Mouse (Mus musculus) myocyte (in vitro differentiated cells): ENCODE data around the gene Vps45. TPM values are rescaled to one million over a fixed set of nuclear protein-coding genes. Genes with fewer than 3 reads are reported as not detected.
"Not testable (repeated sequence)": the region's sequence is repeated elsewhere in the genome, so short reads cannot be mapped to it uniquely, and the experiment has no call there.

Experiments used
- H3K27me3 ChIP-seq: one replicate; pipeline ENCODE4 v1.6.1; 2011; ENCODE audit not compliant: control insufficient read depth, insufficient read depth, insufficient read length
- H3K36me3 ChIP-seq: one replicate; pipeline ENCODE4 v1.6.1; 2011; ENCODE audit not compliant: control insufficient read depth, insufficient read depth
- H3K4me2 ChIP-seq: one replicate; pipeline ENCODE4 v1.6.1; 2011; ENCODE audit warnings: low read depth, control low read depth
- H3K4me3 ChIP-seq: one replicate; pipeline ENCODE4 v1.5.1; 2011; ENCODE audit warnings: mild to moderate bottlenecking, control low read depth, moderate library complexity
- H3K79me2 ChIP-seq: one replicate; pipeline ENCODE4 v1.6.1; 2011; ENCODE audit not compliant: control insufficient read depth, insufficient read depth
- H3ac ChIP-seq: one replicate; pipeline ENCODE4 v1.6.1; 2011; ENCODE audit not compliant: control insufficient read depth, insufficient read length
- CEBPB ChIP-seq: IDR thresholded peaks from 2 replicates; pipeline ENCODE4 v1.6.1; 2011; ENCODE audit warnings: mild to moderate bottlenecking, moderate library complexity; ENCODE audit not compliant: poor library complexity, insufficient read depth, severe bottlenecking
- E2F4 ChIP-seq: IDR thresholded peaks from one replicate; pipeline ENCODE4 v1.6.1; 2011; ENCODE audit warnings: mild to moderate bottlenecking, control low read depth, moderate library complexity; ENCODE audit not compliant: insufficient read depth
- MAX ChIP-seq: IDR thresholded peaks from one replicate; pipeline ENCODE4 v1.6.1; 2011; ENCODE audit warnings: low read depth, mild to moderate bottlenecking, control low read depth
- MYOD1 ChIP-seq, 3 experiments: IDR thresholded peaks; one replicate each; pipeline ENCODE4 v1.6.1; 2011; ENCODE audit warnings: control low read depth in 2 of 3, low read depth in 2 of 3, mild to moderate bottlenecking in 2 of 3, moderate library complexity in 1 of 3; ENCODE audit not compliant: insufficient read length in 2 of 3, control insufficient read depth in 1 of 3
- MYOG ChIP-seq, 3 experiments: IDR thresholded peaks; one replicate each; pipeline ENCODE4 v1.6.1; 2011; ENCODE audit warnings: control low read depth in 2 of 3, low read depth in 2 of 3, mild to moderate bottlenecking in 2 of 3; ENCODE audit not compliant: insufficient read length in 2 of 3, control insufficient read depth in 1 of 3, insufficient read depth in 1 of 3
- POLR2A ChIP-seq: IDR thresholded peaks from one replicate; pipeline ENCODE4 v1.6.1; 2011; ENCODE audit warnings: low read depth, mild to moderate bottlenecking, control low read depth, moderate library complexity; ENCODE audit not compliant: insufficient read length
- POLR2AphosphoS2 ChIP-seq: IDR thresholded peaks from one replicate; pipeline ENCODE4 v1.6.1; 2011; ENCODE audit warnings: low read depth, control low read depth; ENCODE audit not compliant: insufficient read length
- REST ChIP-seq: IDR thresholded peaks from one replicate; pipeline ENCODE4 v1.6.1; 2011; ENCODE audit warnings: mild to moderate bottlenecking, control low read depth, moderate library complexity; ENCODE audit not compliant: insufficient read depth, insufficient read length
- SRF ChIP-seq: IDR thresholded peaks from one replicate; pipeline ENCODE4 v1.6.1; 2011; ENCODE audit warnings: low read depth; ENCODE audit not compliant: control insufficient read depth, insufficient read length
- TCF12 ChIP-seq: IDR thresholded peaks from one replicate; pipeline ENCODE4 v1.6.1; 2011; ENCODE audit warnings: mild to moderate bottlenecking, control low read depth; ENCODE audit not compliant: poor library complexity, insufficient read depth, severe bottlenecking
- TCF3 ChIP-seq: IDR thresholded peaks from one replicate; pipeline ENCODE4 v1.6.1; 2011; ENCODE audit warnings: low read depth, control low read depth; ENCODE audit not compliant: insufficient read length
- USF1 ChIP-seq: IDR thresholded peaks from one replicate; pipeline ENCODE4 v1.6.1; 2011; ENCODE audit warnings: low read depth, mild to moderate bottlenecking, control low read depth, moderate library complexity
- polyA plus RNA-seq: library from polyadenylated mRNA; unstranded; fragments of >200 nt; fragmentation: generic; extraction: Trizol; gene quantifications from one replicate; pipeline ENCODE4 v1.2.1, GENCODE M21; 2012; ENCODE audit warnings: missing spikeins

The Vps45 gene
- polyA plus RNA-seq, 1 experiment: 22.0 TPM

GRCm38 (mm10) chr3:95969277-95969676 is 89.0 kb downstream of the Vps45 start:
- Histone ChIP-seq H3K4me3 (no peak overlapping the region), H3K79me2 (no peaks in the 10 kb centered on the region), H3K27me3 (no peaks in the 10 kb centered on the region), H3ac (no peak overlapping the region), H3K36me3 (no peaks in the 10 kb centered on the region), H3K4me2 (no peak overlapping the region)
- TF ChIP-seq MYOD1 (IDR thresholded peaks at IDR 0.05; ENCODE audit: control insufficient read depth in 1 of 3, insufficient read length in 2 of 3, low read depth in 2 of 3) (no peak), USF1 (no peak), SRF (no peak), E2F4 (no peak), MYOG (IDR thresholded peaks at IDR 0.05; ENCODE audit: control insufficient read depth in 1 of 3, insufficient read depth in 1 of 3, insufficient read length in 2 of 3, low read depth in 2 of 3) (no peak), POLR2AphosphoS2 (no peak), POLR2A (no peak), CEBPB (no peak), REST (no peak), TCF12 (no peak), MAX (no peak), TCF3 (no peak)

GRCm38 (mm10) chr3:95965518-95966451 is 92.5 kb downstream of the Vps45 start:
- H3K36me3 ChIP-seq: no peaks in the 10 kb centered on the region
- H3K79me2 ChIP-seq: no peaks in the 10 kb centered on the region
- no peak overlapping the region for H3ac ChIP-seq
- H3K4me2 ChIP-seq: peak overlapping the region; percentile 68
- H3K4me3 ChIP-seq: no peak overlapping the region
- TF ChIP-seq MYOD1 (IDR thresholded peaks at IDR 0.05; ENCODE audit: control insufficient read depth in 1 of 3, insufficient read length in 2 of 3, low read depth in 2 of 3): peak in 1 of 3 experiments; percentile 6
- no peak for TF ChIP-seq TCF3
- no peak for TF ChIP-seq MYOG (IDR thresholded peaks at IDR 0.05; ENCODE audit: control insufficient read depth in 1 of 3, insufficient read depth in 1 of 3, insufficient read length in 2 of 3, low read depth in 2 of 3)
- H3K27me3 ChIP-seq: no peaks in the 10 kb centered on the region

- Histone ChIP-seq H3K79me2 (no peaks in the 10 kb centered on the region), H3K4me2 (no peak overlapping the region), H3K27me3 (no peaks in the 10 kb centered on the region), H3ac (no peak overlapping the region), H3K4me3 (no peak overlapping the region), H3K36me3 (no peaks in the 10 kb centered on the region)
- no peak for TF ChIP-seq MYOG (IDR thresholded peaks at IDR 0.05; ENCODE audit: control insufficient read depth in 1 of 3, insufficient read depth in 1 of 3, insufficient read length in 2 of 3, low read depth in 2 of 3)
- TF ChIP-seq E2F4: no peak
Observed at GRCm38 (mm10) chr3:95963681-95964080, 94.6 kb downstream of the Vps45 start.

DNA sequence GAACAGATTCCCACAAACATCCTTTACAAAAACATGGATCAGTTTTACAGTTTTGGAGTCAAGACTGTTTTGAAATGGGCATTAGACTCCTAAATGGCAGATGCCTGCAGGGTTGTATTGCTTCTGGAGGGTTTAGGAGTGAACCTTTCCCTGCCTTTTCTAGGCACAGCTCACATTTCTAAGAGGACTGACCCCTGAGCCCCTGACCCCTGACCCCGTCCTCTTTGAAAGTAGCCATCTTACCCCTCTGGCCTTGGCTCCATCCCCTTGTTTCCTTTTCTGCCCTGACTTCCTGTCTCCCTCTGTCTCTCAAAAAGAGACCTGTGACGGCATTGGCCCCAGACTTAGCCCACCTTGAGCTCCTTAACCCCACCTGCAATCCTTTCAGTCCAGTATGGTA is 95.0 kb downstream of the Vps45 start:
- no peak overlapping the region for H3K4me2 ChIP-seq
- H3K27me3 ChIP-seq: no peaks in the 10 kb centered on the region
- H3K79me2 ChIP-seq: no peaks in the 10 kb centered on the region
- H3K4me3 ChIP-seq: no peak overlapping the region
- TF ChIP-seq REST (no peak), POLR2AphosphoS2 (no peak), TCF12 (no peak), CEBPB (no peak), E2F4 (no peak), USF1 (no peak), SRF (no peak), POLR2A (no peak), MYOG (IDR thresholded peaks at IDR 0.05; ENCODE audit: control insufficient read depth in 1 of 3, insufficient read depth in 1 of 3, insufficient read length in 2 of 3, low read depth in 2 of 3) (no peak), MYOD1 (IDR thresholded peaks at IDR 0.05; ENCODE audit: control insufficient read depth in 1 of 3, insufficient read length in 2 of 3, low read depth in 2 of 3) (no peak), MAX (no peak), TCF3 (no peak)
- no peak overlapping the region for H3ac ChIP-seq
- no peaks in the 10 kb centered on the region for H3K36me3 ChIP-seq

DNA sequence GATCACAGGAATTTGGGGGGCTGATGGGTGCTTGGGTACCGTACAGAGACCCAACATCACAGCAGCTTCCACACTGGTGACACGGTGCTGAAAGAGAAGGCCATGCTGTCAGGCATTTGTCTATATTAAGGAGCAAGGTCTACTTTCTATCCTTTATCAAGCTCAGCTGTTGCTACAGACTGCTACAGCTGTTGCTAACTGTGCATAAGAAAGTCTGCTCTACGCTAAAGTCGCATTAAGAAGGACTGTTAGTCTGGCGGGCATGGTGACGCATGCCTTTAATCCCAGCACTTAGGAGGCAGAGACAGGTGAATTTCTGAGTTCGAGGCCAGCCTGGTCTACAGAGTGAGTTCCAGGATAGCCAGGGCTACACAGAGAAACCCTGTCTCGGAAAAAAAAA is 96.1 kb downstream of the Vps45 start:
- H3K27me3 ChIP-seq, H3ac ChIP-seq, H3K4me3 ChIP-seq, H3K79me2 ChIP-seq, H3K4me2 ChIP-seq, H3K36me3 ChIP-seq: not testable (repeated sequence)
- TF ChIP-seq TCF12: peak; percentile 57
- TF ChIP-seq MYOD1 (IDR thresholded peaks at IDR 0.05; ENCODE audit: control insufficient read depth in 1 of 3, insufficient read length in 2 of 3, low read depth in 2 of 3): peak in 2 of 3 experiments; percentile 61 to 82
- TF ChIP-seq MYOG (IDR thresholded peaks at IDR 0.05; ENCODE audit: control insufficient read depth in 1 of 3, insufficient read depth in 1 of 3, insufficient read length in 2 of 3, low read depth in 2 of 3): peak in 2 of 3 experiments; percentile 48 to 89
- peak; percentile 5 for TF ChIP-seq TCF3
